Mouse (Mus musculus) midbrain, embryonic 13.5 days (tissue): Measurements from ENCODE around the gene Bend4. TPM values are rescaled to one million over a fixed set of nuclear protein-coding genes. Genes with fewer than 3 reads are reported as not detected.

Experiments
- ATAC-seq: fragments of 200-750 bp; cut with Nextera tagmentation; 2 replicates; pipeline ENCODE4 v1.8.0; 2017; ENCODE audit warnings: mild to moderate bottlenecking, moderate TSS enrichment, moderate library complexity
- H3K27ac ChIP-seq: fragments of 300-500 bp; sonication (generic); 2 replicates; pipeline ENCODE4 v1.5.1; 2015; ENCODE audit warnings: inconsistent platforms, mild to moderate bottlenecking, moderate library complexity
- H3K27me3 ChIP-seq: fragments of 300-500 bp; sonication (generic); 2 replicates; pipeline ENCODE4 v1.6.1; 2015; ENCODE audit warnings: mild to moderate bottlenecking, inconsistent platforms
- H3K36me3 ChIP-seq: fragments of 300-500 bp; sonication (generic); 2 replicates; pipeline ENCODE4 v1.6.1; 2015; ENCODE audit warnings: mild to moderate bottlenecking, inconsistent platforms
- H3K4me1 ChIP-seq: fragments of 300-500 bp; sonication (generic); replicated peaks from 2 replicates; pipeline ENCODE4 v1.6.1; 2015; ENCODE audit warnings: inconsistent platforms
- H3K4me2 ChIP-seq: fragments of 300-500 bp; sonication (generic); replicated peaks from 2 replicates; pipeline ENCODE4 v1.6.1; 2015; ENCODE audit warnings: moderate library complexity, mild to moderate bottlenecking, inconsistent platforms
- H3K4me3 ChIP-seq: fragments of 300-500 bp; sonication (generic); replicated peaks from 2 replicates; pipeline ENCODE4 v1.5.1; 2015; ENCODE audit warnings: mild to moderate bottlenecking, inconsistent platforms
- H3K9ac ChIP-seq: fragments of 300-500 bp; sonication (generic); replicated peaks from 2 replicates; pipeline ENCODE4 v1.6.1; 2015; ENCODE audit warnings: mild to moderate bottlenecking, inconsistent platforms
- H3K9me3 ChIP-seq: fragments of 300-500 bp; sonication (generic); 2 replicates; pipeline ENCODE4 v1.6.1; 2016; ENCODE audit warnings: mild to moderate bottlenecking, inconsistent platforms
- WGBS: fragments of 180-500 bp; shearing (Covaris S2); methylation state at CpG from one replicate; pipeline ENCODE4 v1.1.7; 2015; 5-methylcytosine and 5-hydroxymethylcytosine counted together
- polyA plus RNA-seq: library from polyadenylated mRNA; unstranded; fragments of >200 nt; fragmentation: Nextera tagmentation; extraction: Ambion mirVana; gene quantifications from 2 replicates; pipeline ENCODE4 v1.2.1, GENCODE M21; 2015

Bend4 gene
- polyA plus RNA-seq, 1 experiment from 2014 or later: 10.3 TPM

DNA sequence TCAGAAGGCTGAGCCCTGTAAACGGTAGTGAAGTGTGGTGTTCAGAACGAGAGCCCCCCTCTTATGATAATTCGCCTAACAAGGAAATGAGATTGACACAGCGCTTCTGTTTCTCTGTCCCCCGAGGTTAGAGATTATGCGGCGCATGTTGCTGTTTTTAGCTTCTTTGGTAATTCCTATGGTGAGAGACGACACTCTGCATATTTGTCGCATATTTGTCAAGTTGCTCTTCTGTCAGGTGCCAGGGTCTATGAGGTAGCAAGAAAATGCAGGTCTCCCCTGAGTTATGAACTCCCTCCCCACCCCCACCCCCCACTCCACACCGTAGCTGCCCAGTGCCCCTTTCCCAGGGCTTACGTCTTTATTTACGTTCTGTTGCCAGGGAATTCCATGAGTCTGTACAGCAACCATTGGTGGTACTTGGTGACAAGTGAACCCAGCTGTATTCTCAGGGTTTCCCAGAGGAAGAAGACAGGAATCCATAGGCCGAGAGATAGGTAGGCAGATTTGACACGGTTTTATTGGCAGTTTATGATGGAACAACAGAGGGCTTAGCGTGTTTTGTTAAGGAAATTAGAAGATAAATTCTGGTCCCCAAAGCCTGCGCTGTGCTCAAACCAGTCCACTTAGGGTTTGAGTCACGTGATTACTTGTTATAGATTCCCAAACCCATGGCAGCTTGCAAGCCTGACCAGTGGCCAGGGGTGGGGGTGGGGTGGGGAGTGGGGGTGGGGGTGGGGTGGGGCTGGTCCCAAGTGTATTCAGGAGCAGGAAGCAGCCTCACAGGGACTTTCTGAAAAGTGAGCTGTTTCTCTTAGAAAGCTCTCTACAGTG, 16.3 kb upstream of the Bend4 start:
- peaks cover 13% of the 10 kb centered on the region for H3K4me1 ChIP-seq
- no peak overlapping the region; the same call in 1 of the 2 replicates for H3K27ac ChIP-seq
- no peaks in the 10 kb centered on the region for H3K36me3 ChIP-seq
- ATAC-seq: peak; percentile 79
- peak overlapping the region; percentile 46 for H3K4me2 ChIP-seq
- WGBS: 8% methylated on average over 17 of the region's 17 CpGs
- peak overlapping the region; percentile 11; the same call in 1 of the 2 replicates for H3K4me3 ChIP-seq
- peaks cover 9% of the 10 kb centered on the region; the same call in 1 of the 2 replicates for H3K27me3 ChIP-seq
- no peak overlapping the region for H3K9ac ChIP-seq
- H3K9me3 ChIP-seq: no peaks in the 10 kb centered on the region

GRCm38 (mm10) chr5:67442813-67443450, 14.8 kb upstream of the Bend4 start:
- H3K4me3 ChIP-seq: no peak overlapping the region
- no peaks in the 10 kb centered on the region for H3K9me3 ChIP-seq
- H3K27me3 ChIP-seq: peaks cover 9% of the 10 kb centered on the region; the same call in 1 of the 2 replicates
- no peak overlapping the region for H3K9ac ChIP-seq
- peak; percentile 32 for ATAC-seq
- H3K27ac ChIP-seq: no peak overlapping the region
- H3K4me2 ChIP-seq: no peak overlapping the region
- no peaks in the 10 kb centered on the region for H3K36me3 ChIP-seq
- WGBS: 48% methylated on average over 6 of the region's 6 CpGs
- peaks cover 13% of the 10 kb centered on the region for H3K4me1 ChIP-seq

DNA sequence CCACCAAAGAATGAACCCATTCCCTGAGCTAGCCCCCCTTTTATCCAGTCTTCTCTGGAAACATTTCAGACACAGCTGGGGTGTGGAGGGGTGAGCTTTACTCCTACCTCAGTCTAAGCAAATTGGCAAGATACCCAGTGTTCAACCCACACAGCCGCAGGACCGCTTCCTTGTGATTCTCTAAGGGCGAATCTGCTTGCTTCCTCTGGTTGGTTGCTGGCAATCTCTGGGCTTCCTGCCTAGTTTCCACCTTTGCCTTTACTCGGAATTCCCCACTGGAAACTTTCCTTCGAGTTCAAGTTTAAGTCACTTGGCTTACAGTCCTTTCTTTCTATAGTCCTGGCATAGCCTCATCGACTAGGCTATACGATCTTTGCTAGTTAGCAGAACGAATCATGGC, 12.5 kb upstream of the Bend4 start:
- H3K9ac ChIP-seq: no peak overlapping the region
- 96% methylated on average over 8 of the region's 8 CpGs for WGBS
- no peak overlapping the region for H3K4me2 ChIP-seq
- H3K27me3 ChIP-seq: peaks cover 9% of the 10 kb centered on the region; the same call in 1 of the 2 replicates
- ATAC-seq: no peak
- no peak overlapping the region for H3K27ac ChIP-seq
- H3K9me3 ChIP-seq: no peaks in the 10 kb centered on the region
- H3K4me3 ChIP-seq: no peak overlapping the region
- H3K36me3 ChIP-seq: no peaks in the 10 kb centered on the region
- H3K4me1 ChIP-seq: peaks cover 13% of the 10 kb centered on the region

- WGBS: 60% methylated on average over 2 of the region's 2 CpGs
- Histone ChIP-seq H3K9me3 (no peaks in the 10 kb centered on the region), H3K36me3 (no peaks in the 10 kb centered on the region), H3K4me1 (no peaks in the 10 kb centered on the region), H3K4me2 (no peak overlapping the region), H3K27me3 (peaks cover 1% of the 10 kb centered on the region; the same call in 1 of the 2 replicates), H3K4me3 (no peak overlapping the region), H3K27ac (no peak overlapping the region), H3K9ac (no peak overlapping the region)
- no peak for ATAC-seq
These were observed 9.3 kb upstream of the Bend4 start for GRCm38 (mm10) chr5:67437403-67437802.

DNA sequence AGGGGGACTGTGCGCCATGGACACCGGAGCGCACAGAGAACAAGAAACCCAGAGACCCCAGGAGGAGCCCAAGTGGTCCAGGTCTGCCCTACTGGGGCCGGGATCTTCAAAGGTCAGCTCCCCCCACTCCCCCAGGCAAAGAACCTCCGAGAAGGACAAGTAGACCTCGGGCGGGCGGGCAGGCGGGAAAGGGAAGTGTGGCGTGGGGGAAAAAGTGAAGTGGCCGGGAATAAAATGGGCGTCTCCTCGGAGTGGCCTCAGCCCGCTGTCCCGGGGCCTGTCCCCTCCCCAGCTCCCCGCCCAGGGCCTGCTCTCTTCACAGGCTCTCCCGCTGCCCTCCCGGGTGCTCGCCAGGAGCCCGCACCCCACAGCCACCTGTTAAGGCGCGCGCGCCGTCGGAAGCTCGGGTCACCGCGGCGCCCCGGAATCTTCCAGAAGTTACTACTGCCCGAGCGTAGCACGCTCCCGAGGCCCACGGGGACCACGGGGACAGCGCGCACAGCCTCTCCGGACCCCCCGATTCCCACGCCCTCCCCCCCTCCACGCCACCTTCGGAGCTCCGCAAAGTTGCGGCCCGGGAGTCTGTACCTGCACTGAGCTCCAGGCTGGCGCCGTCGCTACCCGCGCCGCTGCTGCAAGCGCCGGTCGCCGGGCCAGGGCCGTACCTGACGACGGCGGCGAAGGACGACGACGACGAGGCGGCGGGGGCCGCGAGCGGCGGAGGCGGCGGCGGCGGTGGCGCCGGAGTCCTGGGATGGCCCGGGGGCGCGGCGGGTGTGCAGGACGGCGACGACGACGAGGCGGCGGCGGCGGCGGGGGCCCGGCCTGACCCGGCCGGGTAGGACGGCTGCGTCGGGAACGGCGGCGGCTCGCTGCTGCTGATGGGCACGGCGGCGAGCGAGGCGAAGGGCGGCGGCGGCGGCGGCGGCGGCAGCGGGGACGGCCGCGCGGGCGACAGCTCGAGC, 1.4 kb downstream of the Bend4 start:
- no peaks in the 10 kb centered on the region for H3K36me3 ChIP-seq
- H3K4me1 ChIP-seq: peaks cover 46% of the 10 kb centered on the region
- ATAC-seq: peak; percentile 51
- peak overlapping the region; percentile 84 for H3K27ac ChIP-seq
- H3K4me3 ChIP-seq: peak overlapping the region; percentile 77
- peaks cover 23% of the 10 kb centered on the region for H3K27me3 ChIP-seq
- no peaks in the 10 kb centered on the region for H3K9me3 ChIP-seq
- peak overlapping the region; percentile 78 for H3K4me2 ChIP-seq
- under 1% methylated on average over 101 of the region's 121 CpGs for WGBS
- peak overlapping the region; percentile 79 for H3K9ac ChIP-seq

DNA sequence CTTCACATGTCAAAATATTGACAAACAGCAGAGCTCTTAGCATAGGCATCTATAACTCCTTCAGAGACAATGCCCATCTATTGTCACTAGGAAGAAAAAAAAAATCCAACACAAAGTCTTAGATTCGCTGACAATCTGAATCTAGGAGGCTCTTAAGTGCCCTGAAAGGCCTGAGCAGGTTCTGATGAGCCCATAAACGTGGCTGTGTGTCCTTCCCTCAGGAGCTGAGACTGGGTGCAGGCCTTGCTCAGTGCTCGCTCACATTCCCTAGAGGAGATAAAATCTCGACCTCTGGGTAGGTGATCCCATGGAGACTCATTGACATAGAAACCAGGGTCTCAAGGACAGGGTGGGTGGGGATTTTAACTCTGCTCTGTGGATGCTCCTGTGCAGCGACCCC, 2.1 kb downstream of the Bend4 start:
- Histone ChIP-seq H3K9me3 (no peaks in the 10 kb centered on the region), H3K4me2 (peak overlapping the region; percentile 78), H3K4me3 (peak overlapping the region; percentile 77), H3K36me3 (no peaks in the 10 kb centered on the region), H3K27ac (no peak overlapping the region), H3K4me1 (peaks cover 46% of the 10 kb centered on the region), H3K9ac (peak overlapping the region; percentile 79), H3K27me3 (peaks cover 23% of the 10 kb centered on the region)
- ATAC-seq: no peak
- 18% methylated on average over 5 of the region's 5 CpGs for WGBS

- H3K4me3 ChIP-seq: no peak overlapping the region
- 48% methylated on average over 3 of the region's 3 CpGs for WGBS
These were observed 3.5 kb downstream of the Bend4 start for GRCm38 (mm10) chr5:67424636-67425035.

DNA sequence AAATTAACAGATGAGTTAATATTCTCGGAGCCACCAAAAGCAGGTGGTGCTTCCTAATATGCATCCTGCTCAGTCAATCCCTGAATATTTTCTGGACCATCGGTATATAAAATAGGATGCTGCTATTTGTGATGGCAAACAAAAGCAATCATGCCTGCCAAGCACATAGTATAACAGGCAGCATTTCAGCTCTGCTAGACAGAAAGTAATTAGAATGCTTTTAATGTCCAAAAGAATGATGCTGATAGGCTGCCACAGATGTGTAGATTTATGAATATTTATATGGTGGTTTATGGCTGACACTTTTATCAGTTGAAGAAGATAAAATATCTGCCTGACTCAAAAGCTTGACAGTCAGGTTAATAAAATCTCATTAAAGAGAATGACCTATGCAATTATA, 4.1 kb downstream of the Bend4 start:
- H3K9ac ChIP-seq: no peak overlapping the region
- no peaks in the 10 kb centered on the region for H3K36me3 ChIP-seq
- H3K4me3 ChIP-seq: 0 out of 2 replicates have a peak overlapping the region, but pooled peaks have one; percentile 5
- peaks cover 23% of the 10 kb centered on the region for H3K27me3 ChIP-seq
- ATAC-seq: no peak
- H3K27ac ChIP-seq: peak overlapping the region; percentile 68
- H3K9me3 ChIP-seq: no peaks in the 10 kb centered on the region
- H3K4me1 ChIP-seq: peaks cover 46% of the 10 kb centered on the region
- peak overlapping the region; percentile 19; the same call in 1 of the 2 replicates for H3K4me2 ChIP-seq
- WGBS: 61% methylated on average over 2 of the region's 2 CpGs

More at GRCm38 (mm10) chr5:67424636-67425035, 3.5 kb downstream of the Bend4 start:
- Histone ChIP-seq H3K9me3 (no peaks in the 10 kb centered on the region), H3K4me2 (0 out of 2 replicates have a peak overlapping the region, but pooled peaks have one; percentile 5), H3K27me3 (peaks cover 23% of the 10 kb centered on the region), H3K4me1 (peaks cover 46% of the 10 kb centered on the region), H3K9ac (no peak overlapping the region), H3K36me3 (no peaks in the 10 kb centered on the region), H3K27ac (peak overlapping the region; percentile 17; the same call in 1 of the 2 replicates)
- ATAC-seq: no peak

DNA sequence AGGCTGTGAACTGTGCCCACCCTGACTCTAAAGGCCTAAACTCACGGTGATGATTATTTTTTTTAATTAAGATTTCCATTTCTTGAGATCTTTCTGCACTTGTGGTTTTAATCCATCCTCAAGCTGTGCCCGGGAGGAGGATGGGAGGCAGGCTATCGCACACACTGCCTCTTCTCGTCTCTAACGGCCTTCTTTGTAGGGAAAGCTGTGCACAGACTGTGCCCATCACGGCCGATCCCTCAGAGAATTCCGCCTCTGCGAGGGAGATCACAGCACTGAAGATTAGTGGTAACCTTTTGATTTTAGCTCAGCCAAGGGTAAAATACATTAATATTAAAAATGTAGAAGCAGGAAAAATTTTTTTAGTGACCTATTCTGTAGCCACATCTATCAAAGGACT, 4.8 kb downstream of the Bend4 start:
- no peak overlapping the region for H3K4me3 ChIP-seq

DNA sequence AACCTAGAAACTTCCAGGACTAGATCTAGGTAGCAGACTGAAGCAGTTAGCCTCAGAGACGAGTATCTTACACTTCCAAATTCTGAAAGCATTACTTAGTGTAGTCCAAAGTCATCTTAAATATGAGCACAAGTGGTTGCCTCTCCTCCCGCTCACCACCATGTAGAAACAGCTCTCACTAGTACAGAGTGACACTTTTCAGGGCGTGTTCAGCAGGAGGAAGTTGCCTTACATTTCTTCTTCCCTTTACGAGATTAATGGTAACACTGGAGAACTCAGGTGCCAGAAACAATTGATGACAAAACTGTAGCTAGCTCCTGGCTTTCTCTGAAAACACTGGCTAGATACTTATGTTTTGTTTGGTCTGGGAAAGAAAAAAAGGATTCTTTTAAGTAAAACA, 8.7 kb downstream of the Bend4 start:
- peaks cover 21% of the 10 kb centered on the region for H3K4me1 ChIP-seq
- no peak overlapping the region for H3K4me3 ChIP-seq
- H3K9ac ChIP-seq: no peak overlapping the region

More for the DNA sequence above, 4.8 kb downstream of the Bend4 start:
- Histone ChIP-seq H3K9me3 (no peaks in the 10 kb centered on the region), H3K36me3 (no peaks in the 10 kb centered on the region), H3K27ac (peak overlapping the region; percentile 68), H3K9ac (no peak overlapping the region), H3K4me1 (peaks cover 46% of the 10 kb centered on the region), H3K4me2 (peak overlapping the region; percentile 31), H3K27me3 (peaks cover 23% of the 10 kb centered on the region)
- WGBS: 30% methylated on average over 9 of the region's 9 CpGs
- ATAC-seq: no peak

GRCm38 (mm10) chr5:67411475-67411874, 16.6 kb downstream of the Bend4 start:
- no peak overlapping the region for H3K4me2 ChIP-seq
- H3K9me3 ChIP-seq: no peaks in the 10 kb centered on the region
- H3K9ac ChIP-seq: no peak overlapping the region
- no peak overlapping the region for H3K4me3 ChIP-seq
- no peaks in the 10 kb centered on the region for H3K27me3 ChIP-seq
- H3K27ac ChIP-seq: no peak overlapping the region
- WGBS: 88% methylated on average over 7 of the region's 7 CpGs
- no peaks in the 10 kb centered on the region for H3K4me1 ChIP-seq
- peaks cover 11% of the 10 kb centered on the region for H3K36me3 ChIP-seq
- ATAC-seq: no peak

More for the DNA sequence above, 8.7 kb downstream of the Bend4 start:
- Histone ChIP-seq H3K36me3 (peaks cover 14% of the 10 kb centered on the region), H3K27ac (no peak overlapping the region), H3K4me2 (no peak overlapping the region), H3K27me3 (no peaks in the 10 kb centered on the region), H3K9me3 (no peaks in the 10 kb centered on the region)
- WGBS: 88% methylated on average over 4 of the region's 4 CpGs
- ATAC-seq: no peak
